Mouse (Mus musculus): ENCODE results near the gene Myoc. TPM values are rescaled to one million over a fixed set of nuclear protein-coding genes. Genes with fewer than 3 reads are reported as not detected.

Myoc gene
- not detected in 2 replicates for polyA plus RNA-seq (2015; fragmentation: Nextera tagmentation; extraction: Ambion mirVana)

DNA sequence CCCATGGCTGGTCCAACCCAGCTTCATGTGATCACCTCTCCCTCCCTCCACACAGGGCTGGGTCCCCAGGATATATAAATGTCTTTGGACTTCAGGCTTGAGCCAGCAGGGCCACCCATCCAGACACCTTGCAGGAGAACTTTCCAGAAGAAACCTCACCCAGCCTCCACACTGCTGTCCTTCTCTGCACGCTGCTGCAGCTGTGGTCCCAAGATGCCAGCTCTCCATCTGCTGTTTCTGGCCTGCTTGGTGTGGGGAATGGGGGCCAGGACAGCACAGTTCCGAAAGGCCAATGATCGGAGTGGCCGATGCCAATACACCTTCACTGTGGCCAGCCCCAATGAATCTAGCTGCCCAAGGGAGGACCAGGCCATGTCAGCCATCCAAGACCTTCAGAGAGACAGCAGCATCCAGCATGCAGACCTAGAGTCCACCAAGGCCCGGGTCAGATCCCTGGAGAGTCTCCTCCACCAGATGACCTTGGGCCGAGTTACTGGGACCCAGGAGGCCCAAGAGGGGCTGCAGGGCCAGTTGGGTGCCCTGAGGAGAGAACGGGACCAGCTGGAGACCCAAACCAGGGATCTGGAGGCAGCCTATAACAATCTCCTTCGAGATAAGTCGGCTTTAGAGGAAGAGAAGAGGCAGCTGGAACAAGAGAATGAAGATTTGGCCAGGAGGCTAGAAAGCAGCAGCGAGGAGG lies at the start of gene Myoc:
Gene Myoc (plus strand): TSS at position 105 of the 700 bp plus-strand sequence.

DNA sequence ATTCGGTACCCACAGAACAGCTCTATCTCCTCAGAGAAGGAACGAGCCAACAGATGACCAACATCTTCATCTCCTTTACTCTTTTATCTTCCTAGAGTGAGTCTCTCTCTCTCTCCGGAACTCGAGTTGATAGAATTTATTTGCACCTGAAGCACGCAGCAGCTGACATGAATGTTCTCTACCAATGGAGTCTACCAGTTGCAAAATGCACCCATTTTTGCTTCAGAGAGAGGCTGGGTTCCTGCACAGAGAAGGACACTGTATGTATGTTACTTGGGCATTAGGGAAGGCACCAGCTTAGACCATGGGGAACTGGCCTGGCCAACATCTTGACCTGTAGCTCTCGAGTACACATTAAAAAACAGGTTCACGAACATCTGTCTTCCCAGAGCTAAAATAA lies 19.2 kb downstream of the Myoc start, which contains the start of gene Myocos:
Gene Myocos (minus strand): TSS at position 101 of the 400 bp plus-strand sequence.

Other genes with a start within 250 kb of the Myoc start
- 1.9 and 2.1 TPM in 2 replicates for gene Dnm3, start 161.1 kb upstream of the Myoc start, polyA plus RNA-seq (2015; fragmentation: Nextera tagmentation; extraction: Ambion mirVana)
- 13.4 and 14.1 TPM in 2 replicates for gene Mettl13, start 90.6 kb upstream of the Myoc start, polyA plus RNA-seq (2015; fragmentation: Nextera tagmentation; extraction: Ambion mirVana)
- gene Vamp4, start 68.6 kb upstream of the Myoc start, polyA plus RNA-seq (2015; fragmentation: Nextera tagmentation; extraction: Ambion mirVana), result 25.4 and 30.7 TPM in 2 replicates
- gene Myocos, start 19.1 kb downstream of the Myoc start, polyA plus RNA-seq (2015; fragmentation: Nextera tagmentation; extraction: Ambion mirVana), result not detected in 2 replicates
- gene Prrc2c, start 101.4 kb downstream of the Myoc start, polyA plus RNA-seq (2015; fragmentation: Nextera tagmentation; extraction: Ambion mirVana), result 77.7 and 81.1 TPM in 2 replicates
- 0.06 TPM in 1 of 2 replicates, not detected in the other for gene Fmo4, start 174.8 kb downstream of the Myoc start, polyA plus RNA-seq (2015; fragmentation: Nextera tagmentation; extraction: Ambion mirVana)
- gene Fmo1, start 227.5 kb downstream of the Myoc start, polyA plus RNA-seq (2015; fragmentation: Nextera tagmentation; extraction: Ambion mirVana), result 1.9 and 3.8 TPM in 2 replicates